Mouse (Mus musculus): ENCODE data around the gene P2ry4.
A peak's percentile ranks its signal among the peaks of the same experiment; 100 is the strongest.

P2ry4 gene

DNA sequence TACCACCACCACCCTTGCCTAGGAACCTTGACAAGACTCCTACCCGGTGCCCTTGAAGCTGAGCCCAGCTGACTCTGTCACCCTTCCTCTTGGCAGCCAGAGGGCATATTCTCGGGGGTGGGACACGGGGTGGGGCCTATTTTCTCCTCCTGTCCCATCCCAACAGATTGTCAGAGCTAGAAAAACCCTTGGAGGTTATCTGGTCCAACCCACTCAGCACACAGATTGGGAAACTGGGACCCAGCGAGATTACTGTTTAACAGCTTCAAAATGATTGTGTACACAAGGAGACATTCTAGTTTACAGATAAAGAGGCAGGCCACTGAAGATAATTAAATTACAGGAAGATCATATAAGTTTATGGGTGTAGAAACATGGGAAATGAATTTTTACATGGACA, at the start of gene P2ry4:
Gene P2ry4 (minus strand): TSS at position 79 of the 400 bp plus-strand sequence.
- no peak for DNase-seq (ENCODE audit: low spot score in 2 of 2)

DNA sequence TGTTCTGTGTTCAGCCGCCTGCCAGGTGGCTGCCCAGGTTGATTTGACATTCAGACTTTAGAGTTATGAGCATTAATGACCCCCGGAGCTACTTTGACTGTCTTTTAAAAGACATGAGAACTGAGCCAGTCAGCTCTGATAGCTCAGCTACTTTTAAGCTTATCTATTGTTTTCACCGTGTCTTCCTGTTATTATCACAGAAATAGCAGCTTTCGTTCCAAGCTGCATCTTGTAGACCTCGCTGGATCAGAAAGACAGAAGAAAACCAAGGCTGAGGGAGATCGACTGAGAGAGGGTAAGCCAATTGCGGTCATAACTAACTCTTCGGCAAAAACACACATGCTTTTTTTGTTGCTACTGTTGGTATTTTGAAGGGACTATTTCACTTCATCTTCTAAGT, 43.8 kb upstream of the P2ry4 start:
- DNase-seq (ENCODE audit: low spot score in 2 of 2) = no peak

DNA sequence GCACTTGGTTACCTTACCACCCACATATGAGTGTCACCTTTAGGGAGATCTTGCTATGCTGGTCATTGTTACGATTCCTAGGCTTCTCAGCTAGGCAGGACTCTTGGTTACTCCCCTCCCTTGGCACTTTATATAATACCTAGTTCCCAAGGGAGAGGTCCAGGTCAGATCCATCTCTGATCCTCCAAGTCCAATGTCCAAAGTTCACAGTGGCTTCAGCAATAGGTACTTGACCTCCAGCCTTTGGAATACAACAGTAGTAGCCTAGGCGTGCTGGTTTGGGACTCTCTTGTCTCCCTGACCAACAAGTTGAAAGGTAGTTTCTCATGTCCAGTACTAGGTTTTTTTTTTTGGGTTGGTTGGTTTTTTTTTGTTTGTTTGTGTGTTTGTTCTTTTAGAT, 34.4 kb upstream of the P2ry4 start:
- DNase-seq (ENCODE audit: low spot score in 2 of 2) = no peak

DNA sequence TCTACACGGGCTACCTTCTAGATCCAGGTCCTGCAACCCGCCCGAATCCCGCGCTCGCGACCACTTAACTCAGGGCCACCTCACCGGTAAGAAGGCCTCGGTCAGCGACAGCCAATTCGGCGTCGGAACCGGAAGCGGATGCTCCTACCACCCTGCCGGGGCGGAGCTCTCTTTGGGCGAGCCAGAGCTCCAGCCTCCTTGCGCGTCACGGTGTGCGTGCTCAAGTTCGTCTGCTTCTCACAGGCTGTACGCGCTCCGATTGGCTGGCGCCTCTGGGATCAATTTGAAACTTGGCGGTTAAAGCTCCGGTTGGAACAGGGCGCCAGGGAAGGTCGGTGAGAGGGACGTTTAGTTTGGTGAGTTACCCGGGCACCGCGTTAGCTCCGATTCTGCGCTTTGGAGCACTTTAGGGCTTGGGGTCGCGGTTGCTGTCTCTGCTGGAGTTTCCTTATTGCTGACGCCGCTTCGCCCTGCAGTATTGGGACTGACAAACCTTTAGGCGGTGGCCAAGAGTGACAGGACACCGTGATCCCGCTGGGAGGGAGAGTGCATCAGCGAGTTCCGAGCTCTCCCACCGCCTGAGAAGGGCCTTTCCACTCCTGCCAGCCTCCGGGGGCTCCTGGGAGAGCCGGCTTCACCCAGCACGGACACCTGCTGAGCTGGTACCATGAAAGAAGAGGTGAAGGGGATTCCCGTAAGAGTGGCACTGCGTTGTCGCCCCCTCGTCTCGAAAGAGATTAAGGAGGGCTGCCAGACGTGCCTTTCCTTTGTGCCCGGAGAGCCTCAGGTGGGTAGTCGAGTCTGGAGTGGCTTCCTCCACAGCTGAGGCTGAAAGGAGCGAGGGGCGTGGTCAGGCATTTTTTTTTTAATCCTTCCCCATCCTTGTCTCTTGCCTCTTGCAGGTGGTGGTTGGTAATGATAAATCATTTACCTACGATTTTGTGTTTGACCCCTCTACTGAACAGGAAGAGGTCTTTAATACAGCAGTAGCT, 31.4 kb upstream of the P2ry4 start, which contains the start of gene Pdzd11:
Gene Pdzd11 (minus strand): TSS at position 767 of the 992 bp plus-strand sequence.
- peak; percentile 79 to 85 for DNase-seq (ENCODE audit: low spot score in 2 of 2)

DNA sequence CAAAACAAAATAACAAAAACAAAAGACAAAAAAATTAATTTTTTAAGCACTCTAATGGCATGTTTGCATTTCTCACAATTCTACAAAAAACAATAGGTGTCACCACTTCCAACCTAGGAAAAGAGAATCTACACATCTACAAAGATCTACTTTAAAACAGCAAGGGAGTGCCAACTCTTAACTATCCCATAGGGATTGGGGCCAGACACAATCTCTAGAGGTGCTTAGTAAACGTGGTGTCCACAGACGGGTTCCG, 30.8 kb upstream of the P2ry4 start, which contains the start of gene Kif4:
Gene Kif4 (plus strand): TSS at position 192 of the 256 bp plus-strand sequence.
- no peak for DNase-seq (ENCODE audit: low spot score in 2 of 2)

DNA sequence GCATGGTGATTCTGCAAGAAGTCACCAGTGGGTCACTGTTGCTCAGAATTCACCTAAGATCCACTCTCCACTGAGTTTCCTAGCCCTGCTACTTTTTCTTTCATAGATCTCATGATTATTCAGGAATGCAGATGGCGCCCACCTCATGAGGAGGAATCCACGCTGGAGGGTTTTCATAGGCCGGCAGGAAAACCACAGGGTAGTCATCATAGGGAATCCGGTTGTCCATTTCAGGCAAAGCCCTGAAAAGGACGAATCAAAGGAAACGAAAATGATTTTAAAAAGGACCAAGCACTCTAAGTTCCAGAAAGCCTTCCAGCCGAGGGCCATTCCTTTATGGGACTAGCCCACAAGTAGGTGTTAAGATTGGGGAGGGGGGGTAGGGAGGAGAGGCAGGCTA, 30.5 kb upstream of the P2ry4 start:
- no peak for DNase-seq (ENCODE audit: low spot score in 2 of 2)

DNA sequence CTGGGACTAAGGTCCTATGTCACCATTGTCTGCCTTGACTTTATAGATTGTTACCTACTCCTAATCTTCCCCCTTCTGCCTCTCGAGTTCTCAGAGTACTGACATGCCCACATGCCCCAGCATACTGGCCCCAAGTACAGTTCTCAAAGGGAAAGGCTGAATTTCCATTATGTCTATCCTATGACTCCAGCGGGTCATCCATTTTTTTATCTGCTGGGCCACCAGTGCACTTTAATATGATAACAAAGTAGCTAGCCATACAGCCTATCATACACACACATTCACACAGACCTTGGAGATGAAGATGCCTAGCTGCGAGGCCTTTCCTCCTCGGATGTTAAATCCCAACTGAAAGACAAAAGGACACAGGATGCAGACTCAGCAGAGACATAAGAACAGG, 29.6 kb upstream of the P2ry4 start:
- DNase-seq (ENCODE audit: low spot score in 2 of 2) = no peak

DNA sequence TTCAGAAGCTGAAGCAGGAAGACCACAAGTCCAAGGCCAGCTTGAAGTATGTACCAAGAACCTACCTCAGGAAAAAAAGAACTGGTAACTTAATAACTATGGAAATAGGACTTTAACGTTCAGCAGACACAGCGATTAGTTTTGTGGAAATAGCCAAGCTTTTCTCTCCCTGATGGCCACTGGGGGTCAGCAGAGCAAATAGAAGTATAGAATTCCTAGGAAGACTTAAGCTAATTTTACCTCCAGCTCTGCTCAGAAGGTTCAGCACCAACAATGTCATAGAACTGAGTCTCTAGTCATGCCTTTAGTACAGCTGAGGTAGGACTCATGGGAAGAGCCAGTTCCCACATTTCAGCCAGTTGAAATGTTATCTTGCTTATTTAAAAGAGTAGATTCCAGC, 26.7 kb upstream of the P2ry4 start:
- no peak for DNase-seq (ENCODE audit: low spot score in 2 of 2)

DNA sequence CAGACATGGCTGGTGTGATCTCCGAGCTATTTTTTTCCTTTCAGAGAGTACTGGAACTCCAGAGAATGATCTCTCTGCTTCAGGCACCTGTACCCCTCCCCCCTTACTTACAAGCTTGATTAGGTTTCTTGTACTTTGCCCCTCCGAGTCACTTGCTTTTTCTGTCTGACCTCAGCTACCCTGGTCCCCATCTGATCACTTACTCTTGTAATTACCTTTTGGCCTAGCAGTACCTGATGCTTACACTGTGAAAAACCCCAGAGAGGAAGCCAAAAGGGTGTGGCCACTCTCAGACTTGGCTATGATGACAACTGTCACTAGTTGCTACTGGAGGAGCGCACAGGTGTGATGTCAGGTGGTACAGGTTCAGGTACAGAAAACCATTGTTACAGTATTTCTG, 23.8 kb upstream of the P2ry4 start:
- no peak for DNase-seq (ENCODE audit: low spot score in 2 of 2)

DNA sequence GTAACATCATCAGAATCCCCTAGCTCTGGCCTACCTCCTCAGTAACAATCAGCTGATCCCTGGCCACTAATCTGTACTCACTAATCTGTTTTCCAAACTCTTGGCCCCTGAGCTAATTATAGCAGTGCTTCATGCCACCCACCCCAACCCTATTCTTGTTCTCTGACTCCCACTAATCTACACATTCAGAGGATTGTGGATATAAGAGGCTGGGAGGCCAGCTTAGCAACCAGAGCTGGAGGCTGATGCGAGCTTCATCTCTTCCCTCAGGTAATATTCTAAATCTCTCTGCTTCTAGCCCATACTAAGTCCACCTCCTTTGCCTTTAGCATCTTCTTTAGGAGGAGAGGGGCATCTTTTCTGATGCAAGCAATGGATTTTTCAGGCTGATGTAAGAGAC, 10.6 kb upstream of the P2ry4 start, which contains the start of gene Arr3:
Gene Arr3 (plus strand): TSS at position 184 of the 400 bp plus-strand sequence.
- no peak for DNase-seq (ENCODE audit: low spot score in 2 of 2)

DNA sequence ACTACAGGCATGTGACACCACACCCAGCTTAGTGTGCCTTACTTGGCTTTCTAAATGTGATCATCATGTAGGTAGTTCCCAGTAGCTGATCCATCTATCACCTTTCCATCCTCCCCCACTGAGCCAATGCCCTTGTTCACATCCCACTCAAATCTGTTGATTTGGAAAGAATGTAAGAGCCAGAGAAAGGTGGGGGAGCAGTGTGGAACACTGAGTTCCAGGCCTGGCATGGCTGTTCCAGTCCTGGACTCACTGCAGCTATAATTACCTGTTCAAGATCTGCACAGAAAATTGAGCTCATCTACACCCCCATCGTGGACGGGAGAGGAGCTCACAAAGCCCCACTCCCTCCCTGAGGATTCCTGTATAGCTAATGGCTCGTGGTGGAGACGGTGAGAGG, 5.1 kb upstream of the P2ry4 start:
- DNase-seq (ENCODE audit: low spot score in 2 of 2) = no peak

DNA sequence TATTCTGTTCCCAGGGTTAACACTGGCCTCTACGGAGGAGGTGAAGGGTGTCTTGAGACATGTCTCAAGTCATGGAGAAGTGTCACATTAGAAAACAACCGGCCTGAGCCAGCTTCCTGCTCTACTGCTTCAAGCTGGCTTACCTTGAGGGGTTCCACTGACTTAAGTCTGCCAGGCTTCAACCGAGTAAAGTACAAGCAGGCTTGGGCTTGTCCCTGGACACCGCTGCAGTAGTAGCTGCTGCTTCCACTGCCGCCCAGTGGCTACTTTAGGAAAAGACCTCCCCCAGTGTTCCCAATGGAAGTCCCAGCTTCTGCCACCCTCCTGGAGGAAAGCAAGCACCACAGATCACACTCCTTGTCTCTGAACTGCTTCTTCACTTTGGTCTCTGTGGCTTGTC, 2.8 kb upstream of the P2ry4 start:
- DNase-seq (ENCODE audit: low spot score in 2 of 2) = no peak

DNA sequence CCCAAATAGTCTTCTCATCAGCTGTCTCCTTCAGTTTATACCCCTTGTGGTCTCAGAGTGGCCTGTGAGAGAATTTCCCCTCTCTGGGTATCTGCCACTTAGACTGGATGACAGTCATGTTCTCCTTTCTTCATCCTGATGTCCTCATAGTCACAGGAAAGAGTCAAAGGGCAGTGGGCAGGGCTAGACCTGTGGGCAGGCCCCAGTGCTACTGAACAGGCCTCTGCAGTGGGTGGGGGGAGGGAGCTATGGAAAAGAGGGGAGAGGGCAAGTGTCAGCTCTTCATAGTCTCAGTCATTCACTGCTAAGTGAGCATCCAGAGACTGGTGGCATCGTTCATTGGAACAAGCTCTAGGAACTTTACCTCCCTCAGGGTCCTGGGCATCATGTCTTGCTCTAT, 22.7 kb downstream of the P2ry4 start, which contains the start of gene Awat1:
Gene Awat1 (plus strand): TSS at position 301 of the 400 bp plus-strand sequence.
- DNase-seq (ENCODE audit: low spot score in 2 of 2) = no peak

DNA sequence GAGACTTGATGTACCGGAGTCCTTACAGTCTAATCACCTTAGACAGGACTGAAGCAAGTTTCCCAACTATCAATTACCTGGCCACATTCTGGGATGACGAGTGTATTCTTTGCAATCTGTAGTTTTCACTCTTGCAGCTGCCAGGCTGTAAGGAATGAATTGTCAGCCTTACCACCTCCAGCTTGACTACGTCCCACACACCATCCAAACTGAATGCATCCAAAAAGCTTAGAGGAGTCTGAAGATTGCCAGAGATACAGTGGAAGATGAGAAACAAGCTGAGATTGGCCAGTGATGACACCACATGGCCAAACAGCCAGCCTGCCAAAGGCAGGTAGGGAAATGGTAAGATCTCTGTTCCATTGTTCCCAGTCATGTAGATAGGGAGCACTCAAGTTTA, 29.0 kb downstream of the P2ry4 start:
- DNase-seq (ENCODE audit: low spot score in 2 of 2) = no peak

DNA sequence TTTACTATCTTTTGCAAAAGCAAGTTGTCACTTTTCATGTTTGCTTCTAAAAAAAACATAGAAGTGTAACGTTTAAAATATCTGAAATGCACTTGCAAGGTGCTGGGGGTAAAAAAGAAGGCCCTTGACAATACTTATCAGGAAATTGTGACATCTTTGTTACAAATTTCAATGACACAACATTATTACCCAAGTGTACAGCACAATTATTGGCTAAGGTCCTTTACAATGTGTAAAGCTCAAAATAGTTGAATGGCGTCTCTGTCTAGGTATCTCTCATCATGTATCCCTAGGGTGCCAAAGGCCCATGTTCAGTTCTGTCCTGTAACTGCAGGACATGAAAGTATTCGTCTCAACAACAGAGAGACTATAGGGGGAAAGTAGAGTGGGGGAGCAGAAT, 38.6 kb downstream of the P2ry4 start:
- DNase-seq (ENCODE audit: low spot score in 2 of 2) = no peak

All from natural killer cell, adult 2 months (primary cell).